Mouse (Mus musculus) stomach, postnatal 0 days (tissue): Measurements from ENCODE around the gene Mxd3.

Experiments used
- CTCF ChIP-seq: IDR thresholded peaks from 2 replicates; pipeline ENCODE4 v1.5.1; 2016; ENCODE audit warnings: antibody characterized with exemption, low read depth, mild to moderate bottlenecking, moderate library complexity
- EP300 ChIP-seq: optimal IDR thresholded peaks from 2 replicates; pipeline ENCODE3; 2016; ENCODE audit warnings: antibody characterized with exemption

- no peak for TF ChIP-seq CTCF
- TF ChIP-seq EP300, result no peak
Observed at GRCm38 (mm10) chr13:55277203-55277602, 52.4 kb downstream of the Mxd3 start.
